Mouse (Mus musculus) heart, postnatal 0 days (tissue): ENCODE data around the gene Sema3b. TPM values are rescaled to one million over a fixed set of nuclear protein-coding genes. Genes with fewer than 3 reads are reported as not detected.
A peak's percentile ranks its signal among the peaks of the same experiment; 100 is the strongest.

Source experiments
- ATAC-seq: fragments of 200-750 bp; cut with Nextera tagmentation; 2 replicates; pipeline ENCODE4 v1.8.0; 2017; ENCODE audit warnings: low read depth, moderate number of reproducible peaks, moderate library complexity; ENCODE audit not compliant: insufficient read depth
- DNase-seq: peaks from one replicate; pipeline ENCODE4 v3.0.0-alpha.2; 2016; ENCODE audit warnings: low spot score
- H3K27ac ChIP-seq: fragments of 300-500 bp; sonication (generic); 2 replicates; pipeline ENCODE4 v1.5.1; 2014; ENCODE audit warnings: low read depth, mild to moderate bottlenecking
- H3K27me3 ChIP-seq: fragments of 300-500 bp; sonication (generic); 2 replicates; pipeline ENCODE4 v1.6.1; 2014; ENCODE audit warnings: low read length, mixed read lengths; ENCODE audit not compliant: control insufficient read depth, insufficient read depth
- H3K36me3 ChIP-seq: fragments of 300-500 bp; sonication (generic); replicated peaks from 2 replicates; pipeline ENCODE4 v1.6.1; 2014; ENCODE audit warnings: low read length, mixed read lengths; ENCODE audit not compliant: control insufficient read depth, insufficient read depth
- H3K4me1 ChIP-seq: fragments of 300-500 bp; sonication (generic); 2 replicates; pipeline ENCODE4 v1.6.1; 2014; ENCODE audit warnings: antibody characterized with exemption; ENCODE audit not compliant: control insufficient read depth, insufficient read depth
- H3K4me2 ChIP-seq: fragments of 300-500 bp; sonication (generic); 2 replicates; pipeline ENCODE4 v1.6.1; 2014; ENCODE audit warnings: low read depth, mild to moderate bottlenecking, low read length, moderate library complexity
- H3K4me3 ChIP-seq: fragments of 300-500 bp; sonication (generic); 2 replicates; pipeline ENCODE4 v1.5.1; 2014; ENCODE audit warnings: low read depth, low read length
- H3K9ac ChIP-seq: fragments of 300-500 bp; sonication (generic); replicated peaks from 2 replicates; pipeline ENCODE4 v1.6.1; 2014; ENCODE audit warnings: low read depth, low read length, mixed read lengths
- H3K9me3 ChIP-seq: fragments of 300-500 bp; sonication (generic); replicated peaks from 2 replicates; pipeline ENCODE4 v1.6.1; 2016; ENCODE audit warnings: low read length; ENCODE audit not compliant: control insufficient read depth
- CTCF ChIP-seq: IDR thresholded peaks from 2 replicates; pipeline ENCODE4 v1.5.1; 2016; ENCODE audit warnings: antibody characterized with exemption, control low read depth, low read depth
- EP300 ChIP-seq: IDR thresholded peaks from 2 replicates; pipeline ENCODE4 v1.6.1; 2016; ENCODE audit warnings: antibody characterized with exemption, low read depth
- WGBS: fragments of 180-500 bp; shearing (Covaris S2); extraction: QIAGEN DNeasy Blood & Tissue Kit; methylation state at CpG from one replicate; pipeline ENCODE4 v1.1.7; 2014; 5-methylcytosine and 5-hydroxymethylcytosine counted together
- polyA plus RNA-seq: library from polyadenylated mRNA; unstranded; fragments of >200 nt; fragmentation: Nextera tagmentation; extraction: Ambion mirVana; gene quantifications from 2 replicates; pipeline ENCODE4 v1.2.1, GENCODE M21; 2015
- total RNA-seq: library from RNA; depleted of rRNA; stranded (reverse); fragments of >200 nt; gene quantifications from 2 replicates; pipeline ENCODE4 v1.2.3, GENCODE M21; 2014; ENCODE audit warnings: low replicate concordance

Gene Sema3b
- total and polyA plus RNA-seq, 2 experiments from 2014 or later: 8.9 to 34.9 TPM

DNA sequence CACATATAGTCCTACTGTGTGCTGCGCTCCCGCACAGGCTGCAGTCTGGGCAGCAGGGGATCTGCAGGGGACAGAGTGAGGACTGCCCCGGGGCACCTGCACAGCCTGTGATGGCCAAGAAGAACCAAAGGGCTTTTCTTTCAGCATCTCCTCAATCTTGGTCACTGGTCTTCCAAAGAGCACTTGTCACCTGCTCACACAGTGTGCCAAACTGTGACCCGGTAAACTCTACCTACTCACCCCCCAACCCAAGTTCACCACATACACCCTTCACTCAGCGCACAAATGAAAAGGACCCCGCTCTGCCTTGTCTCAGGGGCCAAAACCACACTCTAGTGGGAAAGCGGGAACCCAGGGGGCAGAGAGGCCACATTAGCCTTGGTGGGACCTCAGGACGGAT is 22.8 kb upstream of the Sema3b start:
- Histone ChIP-seq H3K9me3 (no peaks in the 10 kb centered on the region), H3K4me2 (peak overlapping the region; percentile 80), H3K27me3 (no peaks in the 10 kb centered on the region), H3K9ac (peak overlapping the region; percentile 89; the same call in 1 of the 2 replicates), H3K27ac (peak overlapping the region; percentile 94), H3K4me1 (peaks cover 51% of the 10 kb centered on the region), H3K4me3 (peak overlapping the region; percentile 85; the same call in 1 of the 2 replicates), H3K36me3 (0 out of 2 replicates have a peak, but pooled peaks cover 6% of the 10 kb centered on the region)
- DNase-seq: no peak
- 85% methylated on average over 8 of the region's 8 CpGs for WGBS
- TF ChIP-seq CTCF: no peak
- no peak for TF ChIP-seq EP300
- ATAC-seq: no peak

DNA sequence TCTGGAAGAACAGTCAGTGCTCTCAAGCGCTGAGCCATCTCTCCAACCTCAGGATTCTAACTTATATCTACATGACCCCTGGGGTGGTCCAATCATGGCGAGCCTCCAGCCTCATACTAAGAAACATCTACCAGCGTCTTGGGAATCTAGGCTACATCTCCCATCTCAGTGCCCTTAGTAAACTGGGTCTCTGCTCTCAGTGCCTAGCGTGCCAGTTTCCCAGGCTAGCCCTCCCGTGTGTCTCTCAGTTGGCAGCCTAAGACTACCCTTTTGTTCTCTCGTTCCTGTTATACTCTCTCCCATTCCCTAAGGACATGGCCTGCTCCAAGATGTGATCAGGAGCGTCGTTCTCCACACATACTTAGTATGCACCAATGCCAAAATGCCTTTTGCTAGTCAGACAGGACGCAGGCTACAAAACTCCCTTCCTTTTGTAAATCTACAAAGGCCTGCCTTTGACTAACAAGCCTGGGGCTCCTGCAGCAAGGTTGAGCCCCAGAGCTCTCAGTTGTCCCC is 22.3 kb upstream of the Sema3b start:
- Histone ChIP-seq H3K4me3 (no peak overlapping the region; the same call in 1 of the 2 replicates), H3K27me3 (no peaks in the 10 kb centered on the region), H3K4me2 (peak overlapping the region; percentile 80), H3K9me3 (no peaks in the 10 kb centered on the region), H3K9ac (no peak overlapping the region), H3K36me3 (0 out of 2 replicates have a peak, but pooled peaks cover 6% of the 10 kb centered on the region), H3K4me1 (peaks cover 55% of the 10 kb centered on the region), H3K27ac (peak overlapping the region; percentile 94)
- DNase-seq: no peak
- WGBS: 57% methylated on average over 9 of the region's 9 CpGs
- ATAC-seq: no peak
- TF ChIP-seq EP300 (no peak), CTCF (no peak)

DNA sequence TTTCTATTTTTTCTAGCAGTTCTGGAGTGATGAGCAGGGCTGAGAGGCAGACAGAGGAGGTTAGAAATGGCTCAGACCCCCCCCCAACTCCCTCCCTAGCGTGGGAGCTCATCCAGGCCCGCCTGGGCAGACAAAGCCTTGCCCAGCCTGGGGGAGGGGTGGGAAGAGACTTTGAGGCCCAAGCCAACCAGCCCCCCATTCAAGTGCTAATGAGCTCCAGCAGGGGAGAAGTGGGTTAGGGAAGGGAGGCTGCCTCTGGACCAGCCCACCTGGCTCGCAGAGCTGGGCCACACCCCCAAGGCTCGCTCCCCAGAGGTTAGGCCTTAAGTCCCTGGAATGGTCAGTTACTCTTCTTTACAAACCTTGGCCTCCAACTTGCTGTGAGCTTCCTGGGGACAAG is 21.5 kb upstream of the Sema3b start:
- 15% methylated on average over 4 of the region's 4 CpGs for WGBS
- H3K4me1 ChIP-seq: peaks cover 57% of the 10 kb centered on the region
- H3K4me3 ChIP-seq: no peak overlapping the region
- peak overlapping the region; percentile 25; the same call in 1 of the 2 replicates for H3K9ac ChIP-seq
- H3K27ac ChIP-seq: peak overlapping the region; percentile 94
- no peaks in the 10 kb centered on the region for H3K9me3 ChIP-seq
- no peaks in the 10 kb centered on the region for H3K27me3 ChIP-seq
- ATAC-seq: no peak
- peaks cover 6% of the 10 kb centered on the region for H3K36me3 ChIP-seq
- H3K4me2 ChIP-seq: peak overlapping the region; percentile 40
- no peak for DNase-seq
- TF ChIP-seq CTCF: no peak
- no peak for TF ChIP-seq EP300

DNA sequence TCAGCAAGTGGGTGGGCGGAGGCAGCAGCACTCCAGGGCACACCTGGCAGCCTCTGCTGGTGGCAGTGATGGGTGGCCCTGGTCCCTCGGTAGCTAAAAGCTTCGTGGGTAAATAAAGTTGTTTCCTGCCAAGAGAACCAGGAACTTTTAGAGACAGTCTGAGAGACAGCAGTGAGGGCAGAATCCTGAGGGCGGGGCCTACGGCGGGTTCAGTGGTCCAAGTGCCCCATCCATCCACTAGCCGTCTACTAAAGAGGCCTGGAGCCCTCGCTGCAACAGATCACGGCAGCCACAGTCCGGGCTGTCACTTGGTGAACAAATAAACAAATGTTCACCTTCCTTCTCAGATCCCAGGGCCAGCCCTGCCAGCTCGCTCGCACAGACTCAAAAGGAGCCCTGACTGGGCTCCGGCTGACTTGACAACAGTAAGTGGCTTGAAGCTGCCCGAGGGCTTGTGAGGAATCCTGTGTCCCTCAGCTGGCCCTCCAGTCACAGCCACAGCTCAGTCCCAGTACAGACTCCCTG is 20.9 kb upstream of the Sema3b start:
- H3K4me2 ChIP-seq: peak overlapping the region; percentile 40
- peak overlapping the region; percentile 25; the same call in 1 of the 2 replicates for H3K9ac ChIP-seq
- peak overlapping the region; percentile 94 for H3K27ac ChIP-seq
- ATAC-seq: no peak
- no peaks in the 10 kb centered on the region for H3K9me3 ChIP-seq
- no peak for TF ChIP-seq EP300
- TF ChIP-seq CTCF: no peak
- H3K27me3 ChIP-seq: no peaks in the 10 kb centered on the region
- WGBS: 32% methylated on average over 14 of the region's 14 CpGs
- H3K4me3 ChIP-seq: no peak overlapping the region
- peaks cover 61% of the 10 kb centered on the region for H3K4me1 ChIP-seq
- no peak for DNase-seq
- H3K36me3 ChIP-seq: peaks cover 11% of the 10 kb centered on the region

DNA sequence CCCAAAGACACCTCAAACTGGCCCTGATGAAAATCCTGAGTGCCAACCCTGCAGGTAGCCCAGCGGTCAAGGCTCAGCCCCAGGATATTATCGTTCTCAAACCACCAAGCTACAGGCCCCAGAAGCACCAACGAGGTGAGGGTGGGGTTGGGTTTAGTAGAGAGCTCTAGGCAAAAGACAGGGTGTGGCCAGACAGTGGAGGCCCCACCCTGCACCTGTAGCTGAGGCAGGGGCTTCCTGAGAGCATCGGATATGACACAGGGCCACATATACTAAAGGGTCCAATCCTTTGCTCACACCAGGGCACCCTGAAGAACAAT is 20.3 kb upstream of the Sema3b start:
- Histone ChIP-seq H3K4me3 (no peak overlapping the region), H3K4me1 (peaks cover 66% of the 10 kb centered on the region), H3K4me2 (peak overlapping the region; percentile 40), H3K27me3 (no peaks in the 10 kb centered on the region), H3K27ac (peak overlapping the region; percentile 94), H3K9me3 (no peaks in the 10 kb centered on the region), H3K9ac (no peak overlapping the region; the same call in 1 of the 2 replicates), H3K36me3 (peaks cover 14% of the 10 kb centered on the region)
- ATAC-seq: no peak
- TF ChIP-seq CTCF (no peak), EP300 (no peak)
- 35% methylated on average over 4 of the region's 4 CpGs for WGBS
- no peak for DNase-seq
